Mouse (Mus musculus) ES-E14 (cell line): ENCODE measurements around the gene Mogs. TPM values are rescaled to one million over a fixed set of nuclear protein-coding genes. Genes with fewer than 3 reads are reported as not detected.

Source experiments
- DNase-seq: peaks from one replicate; pipeline ENCODE4 v3.0.0-alpha.2; 2013; ENCODE audit warnings: low read depth, low spot score
- H3K27ac ChIP-seq: 2 replicates; pipeline ENCODE4 v1.5.1; 2012; ENCODE audit warnings: low read depth, mild to moderate bottlenecking, low read length, moderate library complexity, mixed read lengths; ENCODE audit not compliant: poor library complexity, insufficient read depth, severe bottlenecking
- H3K36me3 ChIP-seq: 2 replicates; pipeline ENCODE4 v1.6.1; 2012; ENCODE audit warnings: mild to moderate bottlenecking, low read length, moderate library complexity, mixed read lengths; ENCODE audit not compliant: control insufficient read depth, poor library complexity, insufficient read depth, severe bottlenecking
- H3K4me1 ChIP-seq, 2 experiments: fragments of 150-350 bp in 1 of 2; sonication (generic) in 1 of 2; 2 replicates each; pipeline ENCODE4 v1.6.1; 2012; ENCODE audit warnings: low read length in 2 of 2, mild to moderate bottlenecking in 1 of 2, mixed read lengths in 1 of 2; ENCODE audit not compliant: control insufficient read depth in 2 of 2, insufficient read depth in 2 of 2, poor library complexity in 1 of 2
- H3K4me3 ChIP-seq, 2 experiments: fragments of 150-350 bp in 1 of 2; sonication (generic) in 1 of 2; 2 replicates each; pipeline ENCODE4 v1.5.1; 2012; ENCODE audit warnings: low read length in 2 of 2, low read depth in 1 of 2, mild to moderate bottlenecking in 1 of 2, mixed read lengths in 1 of 2; ENCODE audit not compliant: insufficient read depth in 1 of 2, poor library complexity in 1 of 2, severe bottlenecking in 1 of 2
- H3K9ac ChIP-seq: 2 replicates; pipeline ENCODE4 v1.6.1; 2012; ENCODE audit warnings: low read depth, mild to moderate bottlenecking, low read length, mixed read lengths; ENCODE audit not compliant: poor library complexity, insufficient read depth, severe bottlenecking
- H3K9me3 ChIP-seq: fragments of 150-350 bp; sonication (generic); 2 replicates; pipeline ENCODE4 v1.6.1; 2012; ENCODE audit warnings: low read depth, mild to moderate bottlenecking, low read length; ENCODE audit not compliant: control insufficient read depth, insufficient read depth
- CHD2 ChIP-seq: IDR thresholded peaks from 2 replicates; pipeline ENCODE4 v1.6.1; 2014; ENCODE audit warnings: mild to moderate bottlenecking, low read depth, low read length, inconsistent platforms
- HCFC1 ChIP-seq: IDR thresholded peaks from 2 replicates; pipeline ENCODE4 v1.6.1; 2012; ENCODE audit warnings: low read length, inconsistent platforms, borderline replicate concordance; ENCODE audit not compliant: insufficient read depth
- MAFK ChIP-seq: IDR thresholded peaks from 2 replicates; pipeline ENCODE4 v1.6.1; 2014; ENCODE audit warnings: mild to moderate bottlenecking, low read depth, low read length, inconsistent platforms; ENCODE audit not compliant: insufficient read depth
- ZC3H11A ChIP-seq: IDR thresholded peaks from 2 replicates; pipeline ENCODE4 v1.6.1; 2012; ENCODE audit warnings: low read depth, mild to moderate bottlenecking, inconsistent platforms, low read length, borderline replicate concordance
- ZNF384 ChIP-seq: IDR thresholded peaks from 2 replicates; pipeline ENCODE4 v1.6.1; 2012; ENCODE audit warnings: low read depth, low read length, inconsistent platforms
- in situ Hi-C, 2 experiments: fragments of 600-800 bp; cut with MboI; formaldehyde crosslinking; loops; one replicate each; pipeline ENCODE4 v1.15.1; 2025; ENCODE audit warnings: low sequenced_read_pairs in 2 of 2, inconsistent platforms in 1 of 2; ENCODE audit not compliant: unreplicated experiment in 2 of 2
- total RNA-seq: library from RNA; depleted of rRNA; stranded (reverse); fragments of 300-350 nt; gene quantifications from 2 replicates; pipeline ENCODE4 v1.2.3, GENCODE M21; 2012

Gene Mogs
- total RNA-seq, 1 experiment = 42.3 TPM

DNA sequence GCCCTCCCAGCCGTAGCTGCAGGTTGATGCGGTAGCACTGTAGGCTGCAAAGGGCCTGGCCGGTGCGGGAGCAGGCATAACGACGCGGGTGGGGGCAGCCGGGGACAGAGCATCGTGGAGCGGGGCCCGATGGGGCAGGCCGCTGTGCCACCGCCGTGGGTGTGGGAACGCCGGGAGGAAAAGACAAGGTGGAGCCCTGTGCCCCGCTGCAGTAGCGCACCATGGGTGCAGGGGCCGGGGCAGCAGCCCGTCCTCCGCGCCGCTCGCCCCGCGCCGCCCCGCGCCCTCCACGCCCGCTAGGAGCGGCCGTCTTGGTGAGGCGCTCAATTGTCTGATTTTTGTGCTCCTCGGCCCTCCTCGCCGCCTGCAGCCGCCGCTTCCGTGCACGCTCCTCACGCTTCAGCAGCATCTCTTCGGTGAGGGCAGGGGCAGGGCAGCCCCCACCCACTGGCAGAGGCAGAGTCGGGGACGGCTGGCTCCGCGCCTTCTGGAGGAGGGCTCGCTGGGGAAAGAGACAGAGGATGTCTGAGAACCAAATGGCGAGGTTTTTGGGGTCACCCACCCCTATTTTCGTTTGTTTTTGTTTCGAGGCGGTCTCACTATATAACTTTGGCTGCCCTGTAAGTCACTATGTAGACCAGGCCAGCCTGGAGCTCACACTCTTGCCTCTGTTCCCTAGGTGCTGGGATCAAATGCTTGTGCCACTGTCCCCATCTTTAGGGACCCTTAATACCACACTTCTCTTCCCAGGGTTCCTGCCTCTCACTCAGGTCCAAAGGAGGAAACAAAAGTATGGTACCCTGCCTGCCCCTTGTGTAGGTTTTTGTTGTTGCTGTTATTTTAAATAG, 6.8 kb downstream of the Mogs start:
- Histone ChIP-seq H3K27ac (no peak overlapping the region), H3K9ac (peak overlapping the region; percentile 82), H3K4me3 (peak overlapping the region; percentile 78 to 90), H3K36me3 (peaks cover 4% of the 10 kb centered on the region; the same call in 1 of the 2 replicates), H3K4me1 (peaks cover 0 to 3% of the 10 kb centered on the region in 2 experiments; a peak in 2 of 4 replicates), H3K9me3 (no peaks in the 10 kb centered on the region)
- no peak for TF ChIP-seq ZC3H11A
- TF ChIP-seq ZNF384 = no peak
- no peak for TF ChIP-seq MAFK
- no peak for TF ChIP-seq HCFC1
- TF ChIP-seq CHD2 = no peak
- in situ Hi-C loops = no loop called here
- DNase-seq = no peak

GRCm38 (mm10) chr6:83122961-83123360, 7.7 kb downstream of the Mogs start:
- peaks cover 0 to 3% of the 10 kb centered on the region in 2 experiments; a peak in 2 of 4 replicates for H3K4me1 ChIP-seq
- in situ Hi-C loops = no loop called here
- no peak overlapping the region for H3K27ac ChIP-seq
- H3K4me3 ChIP-seq = no peak overlapping the region
- no peaks in the 10 kb centered on the region for H3K9me3 ChIP-seq
- TF ChIP-seq ZC3H11A = no peak
- no peak for TF ChIP-seq ZNF384
- TF ChIP-seq HCFC1 = no peak
- no peak for TF ChIP-seq CHD2
- no peak for TF ChIP-seq MAFK
- H3K36me3 ChIP-seq = peaks cover 4% of the 10 kb centered on the region; the same call in 1 of the 2 replicates
- no peak overlapping the region for H3K9ac ChIP-seq
- DNase-seq = no peak

DNA sequence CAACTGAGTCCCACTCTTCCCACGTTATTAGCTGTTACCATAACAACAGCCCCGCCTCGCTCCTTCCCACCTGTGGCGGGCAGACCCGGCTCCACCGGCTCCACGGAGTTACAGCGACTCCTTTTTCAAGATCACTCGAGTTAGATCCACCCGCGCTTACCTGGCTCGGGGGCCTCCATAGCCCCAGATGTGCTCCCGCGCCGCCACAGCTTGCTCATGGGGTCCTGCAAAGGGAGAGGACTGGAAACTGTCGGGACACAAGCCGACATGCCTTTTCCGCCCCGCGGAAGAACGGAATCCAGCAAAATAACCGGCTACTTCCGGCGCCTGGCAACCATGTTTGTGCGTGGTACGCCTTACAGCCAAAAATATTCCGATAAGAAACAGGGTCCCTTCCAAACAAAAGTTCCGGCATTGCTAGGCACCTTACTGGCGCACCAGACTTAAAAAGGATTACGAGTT, 9.6 kb downstream of the Mogs start:
- TF ChIP-seq ZNF384 (no peak), MAFK (no peak), CHD2 (peak; percentile 71), HCFC1 (peak; percentile 90), ZC3H11A (no peak)
- no peaks in the 10 kb centered on the region for H3K36me3 ChIP-seq
- H3K4me3 ChIP-seq = peak overlapping the region; percentile 91 to 94
- peak overlapping the region; percentile 89 for H3K9ac ChIP-seq
- H3K9me3 ChIP-seq = no peaks in the 10 kb centered on the region
- H3K4me1 ChIP-seq = peaks cover 0 to 3% of the 10 kb centered on the region in 2 experiments; a peak in 2 of 4 replicates
- H3K27ac ChIP-seq = no peak overlapping the region
- in situ Hi-C loops = no loop called here
- DNase-seq = peak; percentile 93

DNA sequence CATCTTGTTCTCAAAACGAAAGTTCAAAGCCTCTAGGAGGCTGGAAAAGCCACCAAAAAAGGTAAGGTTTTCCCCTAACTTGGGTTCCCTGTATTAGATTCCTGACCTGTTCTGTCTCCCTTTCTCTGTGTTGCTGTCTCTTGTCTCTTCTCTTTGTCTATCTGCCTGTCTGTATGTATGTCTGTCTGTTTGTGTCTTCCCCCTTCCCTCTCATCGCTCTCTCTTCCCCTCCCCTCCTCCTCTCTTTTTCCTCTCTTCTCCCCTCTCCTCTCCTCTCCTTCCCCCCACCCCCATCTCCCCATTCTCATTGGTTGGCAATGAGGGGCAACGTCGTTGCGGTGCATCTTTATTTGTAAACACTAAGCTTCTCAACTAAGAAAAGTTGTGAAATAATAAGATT, 10.0 kb downstream of the Mogs start, which contains the start of gene Ino80b:
Ino80b (minus strand) TSS at position 101 of the 400 bp plus-strand sequence.
- Histone ChIP-seq H3K36me3 (no peaks in the 10 kb centered on the region), H3K4me1 (peaks cover 0 to 3% of the 10 kb centered on the region in 2 experiments; a peak in 2 of 4 replicates), H3K27ac (no peak within 1 kb of the TSS), H3K4me3 (peak within 1 kb of the TSS; percentile 91 to 94), H3K9ac (peak within 1 kb of the TSS; percentile 89), H3K9me3 (no peaks in the 10 kb centered on the region)
- TF ChIP-seq CHD2 = no peak; the same call in 1 of the 2 replicates
- TF ChIP-seq ZC3H11A = no peak
- no peak for TF ChIP-seq HCFC1
- TF ChIP-seq MAFK = no peak
- TF ChIP-seq ZNF384 = no peak
- no peak for DNase-seq
- in situ Hi-C loops = no loop called here
